Mouse (Mus musculus): Measurements from ENCODE around the gene Myo16. TPM values are rescaled to one million over a fixed set of nuclear protein-coding genes. Genes with fewer than 3 reads are reported as not detected.

Gene Myo16
- polyA plus RNA-seq, 1 experiment, result 0.12 TPM

GRCm38 (mm10) chr8:10472371-10472770 lies 318.7 kb downstream of the Myo16 start:
- TF ChIP-seq POLR2A (IDR thresholded peaks at IDR 0.05; ENCODE audit: low read depth, low read length) (no peak), CTCF (IDR thresholded peaks at IDR 0.05; ENCODE audit: borderline replicate concordance, insufficient read depth, low read length) (no peak)
- H3K4me1 ChIP-seq (ENCODE audit: control insufficient read depth, insufficient read depth, low read length), result no peaks in the 10 kb centered on the region
- H3K27ac ChIP-seq (ENCODE audit: insufficient read depth, low read length), result no peak overlapping the region
- no peak overlapping the region for H3K4me3 ChIP-seq (ENCODE audit: insufficient read depth, low read length)

GRCm38 (mm10) chr8:10474446-10474845 lies 320.7 kb downstream of the Myo16 start:
- Histone ChIP-seq H3K4me3 (ENCODE audit: insufficient read depth, low read length) (no peak overlapping the region), H3K4me1 (ENCODE audit: control insufficient read depth, insufficient read depth, low read length) (no peaks in the 10 kb centered on the region), H3K27ac (ENCODE audit: insufficient read depth, low read length) (no peak overlapping the region)
- TF ChIP-seq POLR2A (IDR thresholded peaks at IDR 0.05; ENCODE audit: low read depth, low read length) (no peak), CTCF (IDR thresholded peaks at IDR 0.05; ENCODE audit: borderline replicate concordance, insufficient read depth, low read length) (no peak)

- Histone ChIP-seq H3K4me3 (ENCODE audit: insufficient read depth, low read length) (no peak overlapping the region), H3K27ac (ENCODE audit: insufficient read depth, low read length) (no peak overlapping the region), H3K4me1 (ENCODE audit: control insufficient read depth, insufficient read depth, low read length) (no peaks in the 10 kb centered on the region)
- TF ChIP-seq POLR2A (IDR thresholded peaks at IDR 0.05; ENCODE audit: low read depth, low read length) (no peak), CTCF (IDR thresholded peaks at IDR 0.05; ENCODE audit: borderline replicate concordance, insufficient read depth, low read length) (no peak)
These were observed 325.3 kb downstream of the Myo16 start for GRCm38 (mm10) chr8:10479059-10479458.

GRCm38 (mm10) chr8:10480850-10481249 lies 327.1 kb downstream of the Myo16 start:
- TF ChIP-seq POLR2A (IDR thresholded peaks at IDR 0.05; ENCODE audit: low read depth, low read length), result no peak
- no peak for TF ChIP-seq CTCF (IDR thresholded peaks at IDR 0.05; ENCODE audit: borderline replicate concordance, insufficient read depth, low read length)
- H3K27ac ChIP-seq (ENCODE audit: insufficient read depth, low read length), result no peak overlapping the region
- H3K4me3 ChIP-seq (ENCODE audit: insufficient read depth, low read length), result no peak overlapping the region
- H3K4me1 ChIP-seq (ENCODE audit: control insufficient read depth, insufficient read depth, low read length), result no peaks in the 10 kb centered on the region

- no peak overlapping the region for H3K27ac ChIP-seq (ENCODE audit: insufficient read depth, low read length)
- TF ChIP-seq CTCF (IDR thresholded peaks at IDR 0.05; ENCODE audit: borderline replicate concordance, insufficient read depth, low read length) (no peak), POLR2A (IDR thresholded peaks at IDR 0.05; ENCODE audit: low read depth, low read length) (no peak)
- no peak overlapping the region for H3K4me3 ChIP-seq (ENCODE audit: insufficient read depth, low read length)
- no peaks in the 10 kb centered on the region for H3K4me1 ChIP-seq (ENCODE audit: control insufficient read depth, insufficient read depth, low read length)
These were observed 328.4 kb downstream of the Myo16 start for GRCm38 (mm10) chr8:10482064-10482463.

- no peak overlapping the region for H3K27ac ChIP-seq (ENCODE audit: insufficient read depth, low read length)
- TF ChIP-seq CTCF (IDR thresholded peaks at IDR 0.05; ENCODE audit: borderline replicate concordance, insufficient read depth, low read length), result no peak
- no peak for TF ChIP-seq POLR2A (IDR thresholded peaks at IDR 0.05; ENCODE audit: low read depth, low read length)
- H3K4me1 ChIP-seq (ENCODE audit: control insufficient read depth, insufficient read depth, low read length), result no peaks in the 10 kb centered on the region
- H3K4me3 ChIP-seq (ENCODE audit: insufficient read depth, low read length), result no peak overlapping the region
These were observed 329.2 kb downstream of the Myo16 start for GRCm38 (mm10) chr8:10482880-10483279.

- H3K4me3 ChIP-seq (ENCODE audit: insufficient read depth, low read length), result no peak overlapping the region
- no peaks in the 10 kb centered on the region for H3K4me1 ChIP-seq (ENCODE audit: control insufficient read depth, insufficient read depth, low read length)
- TF ChIP-seq CTCF (IDR thresholded peaks at IDR 0.05; ENCODE audit: borderline replicate concordance, insufficient read depth, low read length) (no peak), POLR2A (IDR thresholded peaks at IDR 0.05; ENCODE audit: low read depth, low read length) (no peak)
- H3K27ac ChIP-seq (ENCODE audit: insufficient read depth, low read length), result no peak overlapping the region
These were observed 330.1 kb downstream of the Myo16 start for GRCm38 (mm10) chr8:10483841-10484240.

GRCm38 (mm10) chr8:10489738-10490419 lies 336.2 kb downstream of the Myo16 start:
- no peak overlapping the region for H3K4me3 ChIP-seq (ENCODE audit: insufficient read depth, low read length)
- TF ChIP-seq CTCF (IDR thresholded peaks at IDR 0.05; ENCODE audit: borderline replicate concordance, insufficient read depth, low read length), result no peak
- no peak for TF ChIP-seq POLR2A (IDR thresholded peaks at IDR 0.05; ENCODE audit: low read depth, low read length)
- H3K27ac ChIP-seq (ENCODE audit: insufficient read depth, low read length), result no peak overlapping the region
- no peaks in the 10 kb centered on the region for H3K4me1 ChIP-seq (ENCODE audit: control insufficient read depth, insufficient read depth, low read length)

- Histone ChIP-seq H3K4me1 (ENCODE audit: control insufficient read depth, insufficient read depth, low read length) (no peaks in the 10 kb centered on the region), H3K27ac (ENCODE audit: insufficient read depth, low read length) (no peak overlapping the region), H3K4me3 (ENCODE audit: insufficient read depth, low read length) (no peak overlapping the region)
- no peak for TF ChIP-seq CTCF (IDR thresholded peaks at IDR 0.05; ENCODE audit: borderline replicate concordance, insufficient read depth, low read length)
- TF ChIP-seq POLR2A (IDR thresholded peaks at IDR 0.05; ENCODE audit: low read depth, low read length), result no peak
These were observed 336.7 kb downstream of the Myo16 start for GRCm38 (mm10) chr8:10490420-10490784.

- H3K27ac ChIP-seq (ENCODE audit: insufficient read depth, low read length), result no peak overlapping the region
- no peak overlapping the region for H3K4me3 ChIP-seq (ENCODE audit: insufficient read depth, low read length)
- no peaks in the 10 kb centered on the region for H3K4me1 ChIP-seq (ENCODE audit: control insufficient read depth, insufficient read depth, low read length)
- TF ChIP-seq CTCF (IDR thresholded peaks at IDR 0.05; ENCODE audit: borderline replicate concordance, insufficient read depth, low read length) (no peak), POLR2A (IDR thresholded peaks at IDR 0.05; ENCODE audit: low read depth, low read length) (no peak)
These were observed 337.2 kb downstream of the Myo16 start for GRCm38 (mm10) chr8:10490874-10491273.
